Mouse (Mus musculus): ENCODE data around the gene Maf.

GRCm38 (mm10) chr8:115732401-115732800 is 24.8 kb upstream of the Maf start:
- TF ChIP-seq USF1 (IDR thresholded peaks at IDR 0.05; ENCODE audit: low read depth) (no peak), TCF3 (IDR thresholded peaks at IDR 0.05; ENCODE audit: insufficient read length, low read depth) (no peak), POLR2A (IDR thresholded peaks at IDR 0.05; ENCODE audit: insufficient read length, low read depth) (no peak), MYOD1 (IDR thresholded peaks at IDR 0.05; ENCODE audit: control insufficient read depth in 1 of 3, insufficient read length in 2 of 3, low read depth in 2 of 3) (no peak)
